Mouse (Mus musculus): ENCODE data around the gene Dusp22.

GRCm38 (mm10) chr13:30757264-30757900 is 97.6 kb downstream of the Dusp22 start:
- TF ChIP-seq CTCF (IDR thresholded peaks at IDR 0.05; ENCODE audit: low read depth) (no peak), EP300 (IDR thresholded peaks at IDR 0.05; ENCODE audit: low read depth) (no peak)
